Mouse (Mus musculus) kidney, adult 2 months (tissue): ENCODE results near the gene Olfr323. TPM values are rescaled to one million over a fixed set of nuclear protein-coding genes. Genes with fewer than 3 reads are reported as not detected.

Source experiments
- DNase-seq: peaks from one replicate; pipeline ENCODE4 v3.0.0; 2021
- H3K27ac ChIP-seq: fragments of 200-500 bp; 2 replicates; pipeline ENCODE4 v1.5.1; 2012; ENCODE audit warnings: low read depth, low read length, control low read depth, inconsistent platforms; ENCODE audit not compliant: insufficient read depth
- H3K27me3 ChIP-seq: fragments of 200-500 bp; replicated peaks from 2 replicates; pipeline ENCODE4 v1.6.1; 2012; ENCODE audit warnings: mild to moderate bottlenecking, moderate library complexity, low read length, inconsistent platforms; ENCODE audit not compliant: control insufficient read depth, insufficient read depth
- H3K36me3 ChIP-seq: fragments of 200-500 bp; 2 replicates; pipeline ENCODE4 v1.6.1; 2012; ENCODE audit warnings: mild to moderate bottlenecking, moderate library complexity, low read length, inconsistent platforms; ENCODE audit not compliant: control insufficient read depth, insufficient read depth
- H3K4me1 ChIP-seq: fragments of 200-500 bp; 2 replicates; pipeline ENCODE4 v1.6.1; 2011; ENCODE audit warnings: low read length; ENCODE audit not compliant: control insufficient read depth, insufficient read depth
- H3K4me3 ChIP-seq: fragments of 200-500 bp; 2 replicates; pipeline ENCODE4 v1.5.1; 2011; ENCODE audit warnings: mild to moderate bottlenecking, low read depth, low read length, control low read depth; ENCODE audit not compliant: insufficient read depth
- CTCF ChIP-seq: fragments of 200-500 bp; conservative IDR thresholded peaks from 2 replicates; pipeline ENCODE4 v1.5.1; 2011; ENCODE audit warnings: low read depth, mild to moderate bottlenecking, control low read depth, low read length, moderate library complexity, mixed read lengths; ENCODE audit not compliant: insufficient read depth, insufficient read length
- POLR2A ChIP-seq: fragments of 200-500 bp; IDR thresholded peaks from one replicate; pipeline ENCODE4 v1.6.1; 2011; ENCODE audit warnings: low read depth, low read length, control low read depth
- WGBS: fragments of 180-500 bp; shearing (Covaris S2); methylation state at CpG from one replicate; pipeline ENCODE4 v1.1.7; 2018; 5-methylcytosine and 5-hydroxymethylcytosine counted together
- polyA plus RNA-seq: library from polyadenylated mRNA; depleted of rRNA; stranded (reverse); fragments of >200 nt; gene quantifications from 2 replicates; pipeline ENCODE4 v1.2.3, GENCODE M21; 2012; rRNA removed

The Olfr323 gene
- polyA plus RNA-seq, 1 experiment, result not detected

DNA sequence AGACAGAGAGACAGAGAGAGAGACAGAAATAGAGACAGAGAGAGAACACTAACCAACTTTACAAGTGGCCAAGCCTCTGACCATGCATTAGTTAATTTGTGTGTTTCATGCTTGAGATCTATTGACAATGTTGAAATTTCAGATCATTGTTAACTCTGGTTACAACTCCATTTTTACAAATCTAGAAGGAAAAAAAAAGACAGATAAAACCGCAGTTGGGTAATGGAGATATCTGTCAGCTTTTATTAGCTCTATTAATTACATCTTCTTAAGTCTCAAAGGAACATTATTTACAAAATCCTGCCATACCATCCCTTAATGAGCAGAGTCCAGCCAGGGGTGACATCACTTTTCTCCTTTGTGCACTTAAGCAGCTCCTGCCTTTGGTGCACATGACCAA, 52.9 kb downstream of the Olfr323 start, which contains the start of gene Olfr325:
Gene Olfr325, plus strand, starts transcription at position 301 of the 400 bp plus-strand sequence.
- Histone ChIP-seq H3K36me3 (no peaks in the 10 kb centered on the region), H3K4me3 (no peak within 1 kb of the TSS), H3K4me1 (no peaks in the 10 kb centered on the region), H3K27ac (no peak within 1 kb of the TSS), H3K27me3 (no peaks in the 10 kb centered on the region)
- no peak for DNase-seq
- TF ChIP-seq CTCF, result no peak
- no peak for TF ChIP-seq POLR2A
- WGBS, result 41% methylated on average over 1 of the region's 1 CpGs

Other genes with a start within 250 kb of the Olfr323 start
- gene 1810065E05Rik, start 209.4 kb downstream of the Olfr323 start, polyA plus RNA-seq, result not detected in 2 replicates
- gene Gm12253, start 197.9 kb downstream of the Olfr323 start, polyA plus RNA-seq, result not detected in 2 replicates
- gene Lypd9, start 177.6 kb downstream of the Olfr323 start, polyA plus RNA-seq, result not detected in 2 replicates
- not detected in 2 replicates for gene Olfr30, start 168.2 kb downstream of the Olfr323 start, polyA plus RNA-seq
- not detected in 2 replicates for gene Olfr332, start 137.9 kb downstream of the Olfr323 start, polyA plus RNA-seq
- not detected in 2 replicates for gene Olfr331, start 127.9 kb downstream of the Olfr323 start, polyA plus RNA-seq
- gene Olfr330, start 95.7 kb downstream of the Olfr323 start, polyA plus RNA-seq, result not detected in 2 replicates
- not detected in 2 replicates for gene Olfr329-ps, start 84.1 kb downstream of the Olfr323 start, polyA plus RNA-seq
- gene Olfr328, start 74.9 kb downstream of the Olfr323 start, polyA plus RNA-seq, result not detected in 2 replicates
- gene Olfr224, start 59.9 kb downstream of the Olfr323 start, polyA plus RNA-seq, result not detected in 2 replicates
- gene Olfr325, start 52.8 kb downstream of the Olfr323 start, polyA plus RNA-seq, result not detected in 2 replicates
- not detected in 2 replicates for gene Olfr324, start 35.4 kb downstream of the Olfr323 start, polyA plus RNA-seq
- gene 2210407C18Rik, start 14.4 kb downstream of the Olfr323 start, polyA plus RNA-seq, result not detected in 2 replicates
- gene Trim58, start 10.0 kb upstream of the Olfr323 start, polyA plus RNA-seq, result not detected in 2 replicates
- gene Olfr322, start 28.3 kb upstream of the Olfr323 start, polyA plus RNA-seq, result not detected in 2 replicates
- gene Olfr320, start 50.6 kb upstream of the Olfr323 start, polyA plus RNA-seq, result not detected in 2 replicates
- gene Olfr319, start 68.7 kb upstream of the Olfr323 start, polyA plus RNA-seq, result not detected in 2 replicates
- not detected in 2 replicates for gene Olfr318, start 93.5 kb upstream of the Olfr323 start, polyA plus RNA-seq
- not detected in 2 replicates for gene Olfr317, start 108.7 kb upstream of the Olfr323 start, polyA plus RNA-seq
- not detected in 2 replicates for gene Olfr316, start 122.2 kb upstream of the Olfr323 start, polyA plus RNA-seq
- gene Olfr315, start 142.7 kb upstream of the Olfr323 start, polyA plus RNA-seq, result not detected in 2 replicates
- not detected in 2 replicates for gene Olfr314, start 152.5 kb upstream of the Olfr323 start, polyA plus RNA-seq
- not detected in 2 replicates for gene Fam183b, start 171.5 kb upstream of the Olfr323 start, polyA plus RNA-seq
- not detected in 2 replicates for gene Olfr313, start 184.5 kb upstream of the Olfr323 start, polyA plus RNA-seq
- not detected in 2 replicates for gene Olfr312, start 198.7 kb upstream of the Olfr323 start, polyA plus RNA-seq
- not detected in 2 replicates for gene Olfr311, start 208.8 kb upstream of the Olfr323 start, polyA plus RNA-seq
- gene Gm12258, start 216.7 kb upstream of the Olfr323 start, polyA plus RNA-seq, result 2.3 and 2.6 TPM in 2 replicates
- 3.3 and 3.7 TPM in 2 replicates for gene 2810021J22Rik, start 236.7 kb upstream of the Olfr323 start, polyA plus RNA-seq